Mouse (Mus musculus) cerebellum, postnatal 10 days (tissue): Measurements from ENCODE around the gene C1galt1.
A peak's percentile ranks its signal among the peaks of the same experiment; 100 is the strongest.

Source experiments
- DNase-seq, 2 experiments: peaks; one replicate each; pipeline ENCODE4 v3.0.0; 2021; ENCODE audit warnings: mixed read lengths in 2 of 2

The C1galt1 gene

GRCm38 (mm10) chr6:7844802-7845679 is at the start of gene C1galt1:
Gene C1galt1, plus strand, starts transcription at chr6:7844842.
- peak; percentile 79 for DNase-seq

DNA sequence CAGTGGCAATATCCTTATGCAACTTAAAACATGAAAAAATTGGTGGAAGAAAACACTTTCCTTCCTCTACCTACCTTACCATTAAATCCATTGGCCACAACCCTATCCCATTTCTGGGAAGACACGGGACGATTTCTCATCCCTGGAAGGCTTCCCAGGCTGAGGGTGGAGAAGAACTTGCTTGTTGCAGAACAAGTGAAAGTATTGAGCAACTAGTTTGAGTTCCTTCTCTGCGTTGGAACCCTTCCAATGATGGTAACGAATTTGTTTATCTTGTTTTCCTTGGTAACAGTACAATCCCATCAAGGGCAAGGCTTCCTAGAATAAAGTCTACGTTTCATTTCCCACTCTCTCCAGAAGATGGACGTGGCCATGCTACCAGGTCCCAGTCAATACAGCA is 44.7 kb upstream of the C1galt1 start:
- DNase-seq: no peak

DNA sequence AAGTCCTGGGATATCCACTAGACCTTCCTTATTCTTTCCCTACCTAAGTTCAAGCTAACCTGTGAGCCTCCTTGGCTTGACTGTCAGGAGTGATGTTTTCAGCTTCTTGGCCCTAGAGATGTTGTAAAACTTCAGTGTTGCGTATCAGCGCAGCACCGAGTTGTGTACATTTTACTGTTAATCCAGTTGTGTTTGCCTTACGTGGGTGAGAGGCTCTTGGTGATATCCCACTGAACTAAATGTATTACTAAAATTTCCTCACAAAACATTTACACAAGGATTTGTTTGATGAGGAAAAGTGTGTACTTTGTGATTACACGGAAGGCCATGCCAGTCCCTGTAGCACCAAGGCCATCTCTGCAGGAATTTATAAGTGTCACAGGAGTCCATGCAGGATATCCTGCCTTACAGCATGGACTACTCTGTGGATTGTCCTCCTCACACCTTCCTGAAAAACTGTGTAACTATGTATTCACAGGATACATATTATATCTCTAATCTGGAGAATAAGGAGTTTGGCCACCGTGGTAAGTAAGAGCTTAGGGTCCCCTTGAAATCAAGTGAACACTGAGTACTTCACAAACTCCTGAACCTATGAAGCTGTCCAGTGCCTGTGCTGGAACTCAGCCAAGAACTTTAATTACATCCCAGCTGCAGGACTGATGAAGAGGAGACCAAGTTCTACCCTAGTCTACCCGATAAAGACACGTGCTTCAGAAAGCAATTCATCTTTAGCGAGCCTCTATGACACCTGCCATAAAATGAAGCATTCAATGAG is 40.7 kb upstream of the C1galt1 start:
- no peak for DNase-seq

GRCm38 (mm10) chr6:7814146-7814545 is 30.5 kb upstream of the C1galt1 start:
- no peak for DNase-seq

DNA sequence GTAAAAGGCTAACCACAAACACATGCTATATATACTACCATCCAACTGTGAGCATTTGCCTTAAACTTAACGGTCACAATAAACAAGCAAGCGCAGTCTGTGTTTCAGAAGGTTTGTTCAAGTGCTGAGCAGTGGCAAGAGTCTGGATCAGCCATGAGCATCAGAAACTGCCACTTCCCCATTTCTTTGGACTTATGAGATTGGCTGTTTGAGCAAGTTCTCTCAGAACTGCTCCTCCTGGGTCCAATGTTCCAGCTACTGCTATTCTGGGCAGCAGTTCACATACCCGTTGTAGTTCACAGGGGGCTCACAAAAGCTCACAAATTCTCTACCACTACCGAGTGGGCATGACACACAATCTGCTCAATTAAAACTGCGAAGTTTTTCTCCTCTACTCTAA is 28.4 kb upstream of the C1galt1 start:
- no peak for DNase-seq

DNA sequence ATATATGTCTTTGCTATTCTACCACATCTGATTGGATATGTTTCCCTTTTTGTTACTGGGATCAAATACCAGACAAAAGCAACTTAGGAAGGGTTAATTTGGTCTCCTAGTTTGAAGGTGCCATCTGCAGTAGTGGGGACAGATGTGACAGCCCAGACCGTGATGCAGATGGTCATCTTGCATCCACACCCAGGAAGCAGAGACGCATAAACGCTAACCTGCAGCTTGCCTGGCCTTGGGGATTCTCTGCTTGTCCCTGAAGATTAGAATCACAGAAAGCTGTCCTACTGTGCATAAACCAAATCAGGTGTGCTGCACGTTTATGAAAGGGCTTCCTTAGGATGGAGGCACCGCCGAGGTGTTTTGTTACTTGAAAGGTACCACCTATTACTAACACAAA is 22.0 kb upstream of the C1galt1 start:
- no peak for DNase-seq

DNA sequence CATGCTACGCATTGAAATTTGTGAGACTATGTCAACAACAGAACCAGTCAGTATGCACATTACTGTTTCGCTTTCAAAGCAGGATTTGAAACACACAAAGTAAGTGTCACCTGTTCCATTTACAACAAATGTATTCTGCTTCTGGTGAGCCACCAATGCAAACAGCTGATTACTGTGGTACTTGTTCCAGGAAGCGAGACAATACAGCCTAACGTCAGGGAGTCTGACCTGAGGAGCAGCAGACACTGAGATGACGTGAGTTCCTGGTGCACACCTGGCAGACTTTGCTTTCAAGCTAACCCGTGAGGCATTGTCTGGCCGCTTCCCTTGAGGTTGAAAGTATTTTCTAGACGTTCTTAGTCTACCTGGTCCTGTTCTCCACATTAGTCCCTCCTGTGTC is 13.8 kb upstream of the C1galt1 start:
- DNase-seq: no peak

- DNase-seq: no peak
These were observed 12.0 kb upstream of the C1galt1 start for GRCm38 (mm10) chr6:7832564-7833175.

GRCm38 (mm10) chr6:7843726-7844411 is 773 bp upstream of the C1galt1 start:
- peak; percentile 18 to 30 for DNase-seq

DNA sequence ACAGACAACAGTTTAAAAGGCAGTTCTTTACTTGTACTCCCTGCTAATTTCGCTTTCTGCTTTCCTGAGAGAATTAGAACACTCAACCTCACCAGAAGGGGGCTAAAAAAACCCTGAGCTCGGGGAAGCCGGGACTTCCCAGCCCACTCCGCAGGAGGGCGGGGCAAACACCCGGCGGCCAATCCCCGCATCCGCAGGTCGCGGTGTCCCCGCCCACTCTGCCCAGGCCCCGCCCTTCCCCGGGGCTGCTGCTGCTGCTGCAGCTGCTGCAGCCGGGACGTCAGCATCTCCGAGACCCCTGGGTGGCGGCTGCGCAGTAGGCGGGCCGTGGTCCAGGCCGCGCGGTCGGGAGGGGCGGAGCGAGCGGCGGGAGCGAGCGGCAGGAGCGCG is 235 bp upstream of the C1galt1 start:
- DNase-seq: peak; percentile 99

DNA sequence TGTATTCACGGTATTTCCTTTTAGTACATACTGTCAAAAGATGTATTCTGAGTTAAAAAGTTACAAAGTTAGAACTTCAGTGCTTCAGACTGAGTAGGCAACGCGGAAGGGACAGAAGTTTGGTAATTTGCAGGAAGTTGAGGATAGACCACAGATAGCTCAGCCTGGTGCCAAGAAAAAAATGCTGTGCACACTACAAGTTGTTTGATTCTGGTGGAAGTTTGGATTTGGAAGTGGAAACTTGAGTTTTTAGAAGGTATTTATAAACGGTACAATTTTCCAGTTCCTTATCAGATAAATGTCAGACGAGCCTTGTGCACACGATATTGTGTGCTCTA is 1.0 kb downstream of the C1galt1 start:
- DNase-seq: no peak

- DNase-seq: no peak
These were observed 2.2 kb downstream of the C1galt1 start for GRCm38 (mm10) chr6:7846726-7847439.

DNA sequence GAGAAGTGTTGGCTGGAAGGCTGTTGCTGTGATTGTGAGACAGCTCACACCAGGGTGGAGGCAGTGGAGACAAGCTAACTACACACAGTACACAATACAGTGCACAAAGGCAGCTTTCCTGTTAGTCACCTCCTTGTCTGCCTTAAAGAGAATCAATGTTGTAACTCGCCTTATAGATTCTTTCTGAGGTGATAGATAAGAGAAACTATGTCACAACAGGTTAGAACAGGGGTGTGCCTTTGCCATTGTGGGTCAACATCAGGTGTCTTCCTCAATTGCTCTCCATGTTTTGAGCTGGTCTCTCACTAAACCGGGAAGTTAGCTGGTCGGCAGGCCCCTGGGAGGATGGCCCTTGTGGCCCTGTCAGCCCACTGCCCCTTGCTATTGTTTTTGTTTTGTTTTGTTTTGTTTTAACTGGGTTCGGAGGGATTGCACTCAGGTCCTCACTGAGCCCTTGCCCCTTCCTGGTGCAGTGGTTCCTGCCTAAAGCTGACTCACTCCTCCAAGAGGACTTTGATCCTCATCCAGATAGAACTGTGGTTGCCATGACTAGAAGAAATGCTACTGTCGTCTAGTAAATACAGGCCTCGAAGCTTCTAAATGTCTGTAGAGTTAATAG is 3.4 kb downstream of the C1galt1 start:
- no peak for DNase-seq

- no peak for DNase-seq
These were observed 4.1 kb downstream of the C1galt1 start for GRCm38 (mm10) chr6:7848714-7849113.

DNA sequence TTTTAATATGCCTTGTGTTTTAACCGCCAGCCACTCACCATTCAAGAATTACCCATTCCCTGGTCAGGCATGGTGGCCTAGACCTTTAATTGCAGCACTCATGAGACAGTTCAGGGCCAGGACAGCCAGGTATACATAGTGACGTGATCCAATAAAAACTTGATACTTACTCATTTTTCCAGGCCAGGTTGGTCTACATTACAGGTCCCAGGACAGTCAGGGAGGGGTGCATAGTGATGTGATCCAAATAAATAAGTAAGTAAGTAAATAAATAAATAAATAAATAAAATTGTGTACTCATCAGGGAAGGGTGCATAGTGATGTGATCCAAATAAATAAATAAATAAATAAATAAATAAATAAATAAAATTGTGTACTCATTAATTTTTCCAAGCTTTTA is 6.4 kb downstream of the C1galt1 start:
- no peak for DNase-seq

- no peak for DNase-seq
These were observed 8.3 kb downstream of the C1galt1 start for GRCm38 (mm10) chr6:7852919-7853318.

- DNase-seq: no peak
These were observed 8.8 kb downstream of the C1galt1 start for GRCm38 (mm10) chr6:7853461-7853860.

GRCm38 (mm10) chr6:7856682-7857290 is 12.1 kb downstream of the C1galt1 start:
- DNase-seq: no peak

- DNase-seq: no peak
These were observed 13.0 kb downstream of the C1galt1 start for GRCm38 (mm10) chr6:7857356-7858247.

DNA sequence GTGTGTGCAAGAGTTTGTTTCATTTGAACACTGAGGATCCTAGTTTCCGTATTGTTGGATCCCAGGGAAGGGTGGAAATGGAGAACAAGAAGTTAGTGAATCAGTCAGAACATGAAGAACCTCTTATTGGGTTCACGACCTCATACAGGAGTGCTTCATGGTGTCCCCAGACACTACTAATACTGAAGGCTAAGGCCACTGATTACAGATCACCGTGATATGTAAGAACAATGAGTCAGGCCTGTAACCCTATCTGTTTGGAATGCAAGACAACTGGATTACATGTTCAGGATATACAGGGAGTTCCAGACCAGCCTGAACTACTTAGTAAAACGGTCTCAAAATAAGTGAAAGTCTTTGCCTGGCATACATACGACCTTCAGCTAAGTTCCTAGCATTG is 13.9 kb downstream of the C1galt1 start:
- no peak for DNase-seq
